Mouse (Mus musculus) stomach, postnatal 0 days (tissue): ENCODE measurements around the gene Hk1.

ENCODE experiments used
- CTCF ChIP-seq: IDR thresholded peaks from 2 replicates; pipeline ENCODE4 v1.5.1; 2016; ENCODE audit warnings: antibody characterized with exemption, low read depth, mild to moderate bottlenecking, moderate library complexity
- EP300 ChIP-seq: optimal IDR thresholded peaks from 2 replicates; pipeline ENCODE3; 2016; ENCODE audit warnings: antibody characterized with exemption

DNA sequence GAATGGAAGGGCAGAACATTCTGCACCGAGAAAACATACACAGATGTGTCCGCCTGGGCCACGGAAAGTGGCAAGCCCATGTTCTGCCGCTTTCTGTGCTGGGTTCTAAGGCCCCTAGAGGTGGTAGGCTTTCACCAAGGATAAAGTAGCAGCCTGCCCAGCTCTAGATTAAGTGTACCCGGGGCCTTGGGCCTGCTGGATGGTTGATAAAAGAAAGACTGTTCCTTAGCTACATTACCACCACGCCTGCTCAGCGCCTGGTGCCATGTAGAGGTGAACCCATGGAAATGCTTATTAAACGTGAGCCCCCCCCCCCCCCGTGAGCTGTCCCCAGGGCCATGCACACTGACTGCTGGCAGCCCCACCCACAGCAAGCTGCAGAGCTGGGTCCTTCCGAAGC lies 142.5 kb downstream of the Hk1 start:
- TF ChIP-seq CTCF (no peak), EP300 (no peak)
